Mouse (Mus musculus) embryonic fibroblast, embryonic 13.5 days (primary cell): ENCODE measurements around the gene Cobl.

Experiments used
- CTCF ChIP-seq: IDR thresholded peaks from 2 replicates; pipeline ENCODE4 v1.5.1; 2011; ENCODE audit warnings: mild to moderate bottlenecking, control low read depth, low read length, moderate library complexity, borderline replicate concordance; ENCODE audit not compliant: insufficient read depth
- POLR2A ChIP-seq: IDR thresholded peaks from 2 replicates; pipeline ENCODE4 v1.6.1; 2011; ENCODE audit warnings: low read depth, mild to moderate bottlenecking, control low read depth, low read length, moderate library complexity

GRCm38 (mm10) chr11:12232041-12232742, 232.6 kb downstream of the Cobl start:
- TF ChIP-seq POLR2A, result no peak
- no peak for TF ChIP-seq CTCF
